Mouse (Mus musculus): ENCODE data around the gene Cadm3. TPM values are rescaled to one million over a fixed set of nuclear protein-coding genes. Genes with fewer than 3 reads are reported as not detected.

Gene Cadm3
- total RNA-seq (2021), result 1 to 10 TPM; 8.7 to 8.9 TPM
- long read RNA-seq, experiment 1, partial matches to known transcripts, result 0 of 1 reads
- long read RNA-seq, experiment 1, other reads (novel, unspliced or antisense), result 1 of 1 reads
- long read RNA-seq, experiment 2, result 0 reads

DNA sequence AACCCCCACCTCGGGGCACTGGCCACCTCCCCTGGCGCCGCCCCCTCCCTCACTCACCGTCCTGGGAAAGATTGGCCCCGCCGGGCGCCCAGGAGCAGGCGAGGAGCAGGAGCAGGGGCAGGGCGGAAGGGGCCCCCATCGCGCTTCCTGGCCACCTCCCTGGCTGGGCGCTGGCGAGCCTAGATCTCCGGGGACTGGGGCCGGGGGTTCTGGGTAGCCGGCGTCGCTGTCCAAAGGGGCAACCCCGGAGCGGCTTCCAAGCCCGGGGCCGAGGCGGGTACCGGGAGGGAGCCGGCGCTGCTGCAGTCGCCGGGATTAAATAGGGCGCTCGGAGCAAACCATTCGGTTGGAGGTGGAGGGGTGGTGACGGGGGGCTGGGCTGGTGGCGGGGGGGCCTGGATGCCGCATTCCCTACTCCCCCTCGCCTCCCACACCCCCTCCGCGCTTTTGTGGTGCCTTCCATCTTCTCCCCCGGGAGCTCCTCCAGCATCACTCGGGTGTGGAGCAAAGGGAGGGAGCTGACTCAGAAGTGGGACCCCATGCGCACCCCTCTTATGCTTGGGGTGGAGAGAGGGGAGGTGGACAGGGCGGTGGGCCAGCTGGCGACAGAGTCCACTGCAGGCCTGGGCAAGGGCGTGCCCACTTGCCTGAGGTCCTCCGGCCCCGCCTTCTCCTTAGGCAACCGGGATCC is at the start of gene Cadm3:
TSS of gene Cadm3 (minus strand) at position 340 of the 691 bp plus-strand sequence.
- intact Hi-C loops (cut with DNase I), result no loop called here
- DNase-seq, result peak; percentile 24 to 53

GRCm38 (mm10) chr1:173414631-173415030 is 47.1 kb upstream of the Cadm3 start:
- no peak for DNase-seq
- intact Hi-C loops (cut with DNase I), result no loop called here

DNA sequence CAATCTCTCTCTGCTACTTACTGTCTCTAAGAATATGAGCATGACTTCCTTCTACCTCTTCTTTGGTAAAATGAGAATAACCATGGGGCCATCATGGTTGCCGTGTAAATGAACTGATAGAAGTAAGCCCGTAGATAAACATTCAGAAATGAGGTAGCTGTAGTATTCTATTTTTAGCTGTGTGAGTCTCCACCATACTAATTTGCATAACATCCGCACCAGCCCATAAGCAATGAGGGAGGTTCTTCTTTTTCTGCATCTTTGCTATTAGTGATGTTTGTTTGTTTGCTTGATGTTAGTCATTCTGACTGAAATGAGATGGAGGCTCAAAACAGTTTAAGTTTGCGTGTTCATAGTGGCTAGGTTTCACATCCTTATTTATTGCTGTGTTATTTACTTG is 44.4 kb upstream of the Cadm3 start:
- intact Hi-C loops (cut with DNase I), result no loop called here
- no peak for DNase-seq

DNA sequence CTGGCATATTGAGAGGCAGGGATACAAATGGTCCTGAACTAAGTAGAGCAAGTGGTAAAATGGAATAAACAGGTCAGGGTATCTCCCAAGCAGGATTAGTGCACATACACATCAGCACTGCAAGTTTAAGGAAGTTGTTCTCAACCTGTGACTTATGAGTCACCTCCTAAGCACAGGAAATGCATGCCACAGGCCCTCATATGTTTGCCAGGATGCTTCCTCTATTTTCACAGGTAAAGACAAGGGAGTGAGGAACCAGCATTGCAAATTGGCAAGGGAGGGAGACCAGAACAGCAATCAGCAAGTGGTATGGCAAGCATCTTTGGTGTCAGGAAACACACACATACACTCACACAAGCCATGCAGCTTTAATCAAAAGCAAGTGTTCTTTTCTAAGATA is 41.6 kb upstream of the Cadm3 start:
- intact Hi-C loops (cut with DNase I), result no loop called here

DNA sequence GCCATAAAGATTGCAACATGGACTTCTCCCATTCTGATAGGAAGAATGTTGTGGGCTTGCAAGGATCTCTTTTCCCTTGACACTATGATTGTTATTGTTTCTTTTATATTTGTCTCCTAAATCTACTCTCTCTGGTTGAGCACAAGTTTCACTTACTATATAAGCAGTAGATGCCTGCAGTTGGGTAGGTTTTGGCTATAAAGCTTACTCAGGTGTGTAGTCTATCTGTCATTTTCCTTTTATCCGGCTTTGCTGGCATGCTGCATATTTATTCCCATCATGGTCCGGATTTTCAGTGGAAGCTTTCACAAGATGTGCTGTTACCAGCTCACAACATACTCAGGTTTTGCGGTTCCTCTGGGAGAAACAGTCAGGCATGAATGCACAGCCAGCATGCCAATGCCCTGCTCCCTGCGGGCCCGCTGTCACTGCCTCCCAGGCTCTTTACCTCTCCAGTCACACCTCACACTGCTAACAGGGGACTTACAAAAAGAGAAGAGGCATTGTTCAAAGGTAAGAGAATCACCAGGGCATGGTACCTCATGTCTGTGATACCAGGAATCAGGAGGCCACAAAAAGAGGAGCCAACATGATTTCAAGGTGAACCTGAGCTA is 37.3 kb upstream of the Cadm3 start:
- intact Hi-C loops (cut with DNase I), result no loop called here
- DNase-seq, result no peak

More for the DNA sequence above, 41.6 kb upstream of the Cadm3 start:
- no peak for DNase-seq

- intact Hi-C loops (cut with DNase I), result loop anchor here (2.0 to 10.0 kb wide), 3 partner anchors 60 to 984 kb away; no protein-coding TSS in a partner anchor
- DNase-seq, result peak in 1 of 2 experiments; percentile 25
These were observed 31.0 kb upstream of the Cadm3 start for GRCm38 (mm10) chr1:173398323-173398970.

DNA sequence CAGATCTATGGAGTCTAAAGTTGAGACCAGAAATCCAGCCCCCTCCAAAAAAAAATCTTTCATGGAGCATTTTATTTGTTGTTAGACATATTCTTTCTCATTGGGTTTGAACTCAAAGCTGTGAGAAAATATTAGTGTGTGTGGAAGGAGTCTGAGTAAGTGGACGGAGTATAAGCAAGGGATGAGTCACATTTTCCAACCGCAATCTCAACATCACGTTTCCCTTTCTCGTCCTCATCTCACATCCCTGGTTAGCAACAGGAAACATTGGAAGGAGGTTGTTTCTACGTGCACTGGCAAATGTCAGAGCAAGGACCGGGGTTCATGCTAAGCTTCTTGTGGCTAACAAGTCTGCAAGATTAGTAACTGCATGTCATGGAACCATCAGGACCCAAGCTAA is 24.3 kb upstream of the Cadm3 start:
- intact Hi-C loops (cut with DNase I), result loop anchor here (10.0 kb wide), 1 partner anchor 977 kb away; no protein-coding TSS in a partner anchor
- DNase-seq, result no peak

DNA sequence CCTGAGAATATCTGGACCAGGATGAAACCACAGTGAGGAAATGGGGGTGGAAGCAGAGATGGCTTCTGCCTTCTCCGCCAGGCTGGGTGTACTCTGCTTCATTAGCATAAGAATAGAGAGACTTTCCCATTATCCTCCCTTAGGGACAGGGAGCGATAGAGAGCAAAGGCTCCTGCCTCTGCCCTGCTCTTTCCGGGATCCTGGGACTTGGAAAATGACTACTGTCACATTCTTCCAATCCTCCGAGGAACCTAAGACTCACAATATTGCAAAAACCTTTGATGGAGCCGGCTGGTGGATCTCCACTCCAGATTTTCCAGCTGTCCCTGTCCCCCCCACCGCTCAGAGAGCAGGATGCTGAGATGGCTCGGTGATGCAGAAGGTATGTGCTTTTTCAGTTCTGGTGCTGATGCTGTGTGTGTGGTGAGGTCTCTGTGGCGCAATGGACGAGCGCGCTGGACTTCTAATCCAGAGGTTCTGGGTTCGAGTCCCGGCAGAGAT is 22.5 kb upstream of the Cadm3 start:
- intact Hi-C loops (cut with DNase I), result loop anchor here (10.0 kb wide), 1 partner anchor 975 kb away; no protein-coding TSS in a partner anchor
- DNase-seq, result no peak

DNA sequence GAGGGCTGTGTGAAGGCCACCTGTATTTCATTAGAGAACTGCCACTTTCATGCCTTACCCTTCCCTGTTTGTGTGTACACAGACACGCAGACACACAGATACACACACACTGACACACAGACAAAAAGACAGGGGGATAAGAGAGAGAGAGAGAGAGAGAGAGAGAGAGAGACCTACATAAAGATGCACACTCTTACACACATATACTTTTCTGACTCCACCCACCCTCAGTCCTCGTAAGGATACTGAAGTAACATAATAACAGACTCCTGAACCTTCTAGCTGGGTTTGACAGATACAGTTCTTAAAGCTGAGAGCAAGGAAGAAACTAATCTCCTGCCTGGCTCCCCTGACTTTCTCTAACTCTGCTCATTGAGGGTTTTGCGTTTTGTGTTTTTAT is 21.9 kb upstream of the Cadm3 start:
- intact Hi-C loops (cut with DNase I), result no loop called here
- no peak for DNase-seq

GRCm38 (mm10) chr1:173381436-173381835 is 13.9 kb upstream of the Cadm3 start:
- intact Hi-C loops (cut with DNase I), result no loop called here
- DNase-seq, result no peak

- intact Hi-C loops (cut with DNase I), result no loop called here
- peak; percentile 24 to 41 for DNase-seq
These were observed 10.1 kb upstream of the Cadm3 start for GRCm38 (mm10) chr1:173377380-173378112.

DNA sequence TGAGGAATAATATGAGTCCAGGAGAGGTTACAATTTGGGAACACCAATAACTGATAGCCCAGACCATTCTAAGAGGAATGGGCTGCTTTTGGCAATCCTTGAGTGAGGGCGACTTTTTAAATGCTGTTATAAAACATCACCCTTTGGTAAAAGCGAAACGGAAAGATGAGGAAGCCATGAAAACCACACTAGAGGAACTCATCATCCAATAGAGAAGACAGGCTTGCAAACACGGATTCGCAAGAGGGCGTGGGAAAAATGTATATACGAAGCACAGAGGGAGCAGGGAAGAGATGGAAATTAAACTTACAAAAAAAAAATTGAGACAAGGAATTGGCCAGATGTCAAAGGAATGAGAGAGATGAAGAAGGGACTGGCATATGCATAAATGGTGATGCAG is 6.5 kb upstream of the Cadm3 start:
- DNase-seq, result no peak
- intact Hi-C loops (cut with DNase I), result no loop called here

DNA sequence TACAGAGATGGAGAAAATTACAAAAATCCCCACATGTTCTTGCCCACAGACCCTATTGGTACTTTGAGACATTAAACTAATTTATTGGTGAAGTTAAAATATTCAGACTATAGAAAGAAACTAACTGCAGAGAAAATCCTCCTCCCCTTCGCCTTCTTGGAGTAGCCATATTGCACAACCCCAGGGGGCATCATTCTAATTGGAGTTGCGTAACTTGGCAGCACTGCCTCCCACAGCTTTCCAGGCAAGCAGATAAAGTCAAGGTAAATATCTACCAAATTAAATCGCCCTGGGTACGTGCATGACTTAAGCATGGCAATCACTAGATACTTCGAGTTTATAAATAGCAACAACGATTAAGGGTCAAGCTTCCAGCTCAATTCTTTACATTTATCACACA is 4.1 kb upstream of the Cadm3 start:
- intact Hi-C loops (cut with DNase I), result no loop called here
- no peak for DNase-seq

DNA sequence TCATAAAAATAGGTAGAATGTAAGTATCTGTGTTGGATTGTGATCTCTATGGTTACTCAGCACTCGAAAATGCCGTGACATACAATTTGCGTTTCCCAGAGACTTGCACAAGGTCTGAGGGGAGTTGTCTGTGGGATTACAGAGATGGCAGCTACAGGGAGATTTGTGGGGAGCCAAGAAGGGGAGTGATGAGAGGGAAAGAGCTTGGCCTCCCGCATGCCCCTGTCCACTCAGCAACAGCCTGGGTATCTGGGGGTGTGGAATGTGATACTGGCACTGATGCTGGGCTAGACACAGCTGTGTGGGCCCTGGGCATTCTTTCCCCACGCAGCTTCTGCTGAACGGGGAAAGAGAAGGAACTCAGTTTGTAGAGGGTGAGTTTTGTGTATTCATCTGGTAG is 3.0 kb upstream of the Cadm3 start:
- intact Hi-C loops (cut with DNase I), result no loop called here
- DNase-seq, result no peak

- intact Hi-C loops (cut with DNase I), result no loop called here
- DNase-seq, result no peak
These were observed 2.1 kb upstream of the Cadm3 start for GRCm38 (mm10) chr1:173369611-173370010.

DNA sequence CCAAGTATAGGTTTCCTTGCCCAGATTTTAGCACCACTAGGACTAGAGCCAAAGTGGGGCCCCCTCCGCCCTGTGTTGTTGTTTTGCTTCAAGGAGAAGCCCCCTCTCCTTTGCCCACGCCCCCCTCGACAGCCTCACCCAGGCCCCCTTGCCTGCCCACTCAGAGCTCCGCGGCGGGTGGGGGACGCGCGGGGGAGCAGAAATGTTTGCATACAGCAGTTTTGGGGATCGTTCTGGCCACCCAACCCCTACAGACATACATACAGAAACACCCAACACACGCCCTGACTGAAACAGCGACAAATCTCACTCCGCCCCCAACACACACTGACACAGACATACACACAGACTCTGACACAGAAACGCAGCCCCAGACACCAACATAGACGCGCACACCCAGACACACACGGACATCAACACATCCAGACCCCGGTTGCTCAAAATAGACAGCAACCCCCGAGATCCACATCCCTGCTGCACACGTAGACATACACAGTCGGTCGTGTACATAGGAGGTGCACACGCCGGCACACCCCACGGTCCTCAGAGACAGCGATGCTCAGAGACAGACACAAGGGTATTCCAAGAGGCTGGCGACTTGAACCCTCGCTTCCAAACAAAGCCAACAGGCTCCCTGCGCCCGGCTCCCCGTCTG is 667 bp downstream of the Cadm3 start:
- intact Hi-C loops (cut with DNase I), result no loop called here

DNA sequence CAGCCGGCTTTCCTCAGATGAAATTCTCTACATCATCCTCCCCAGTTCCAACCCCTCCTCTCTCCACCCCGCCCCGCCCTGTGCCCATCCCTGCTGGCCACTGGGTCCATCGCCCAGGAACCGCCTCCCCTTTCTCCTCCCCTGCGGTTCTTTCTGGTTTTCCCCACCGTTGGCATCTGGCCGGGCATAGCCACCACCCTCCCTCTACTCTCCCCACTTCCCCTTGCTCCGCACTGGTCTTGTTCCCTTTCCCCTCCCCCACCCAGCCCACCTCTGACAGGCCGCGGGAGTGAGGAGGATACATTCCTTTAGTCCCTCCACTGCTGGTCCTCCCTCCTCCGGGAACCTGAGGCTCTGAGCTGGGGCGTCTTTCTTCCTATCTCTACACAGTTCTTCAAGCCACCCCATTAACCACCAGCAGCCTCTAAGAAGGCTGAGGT is 1.5 kb downstream of the Cadm3 start:
- intact Hi-C loops (cut with DNase I), result no loop called here
- DNase-seq, result peak in 1 of 2 experiments; percentile 29

More for the DNA sequence above, 667 bp downstream of the Cadm3 start:
- DNase-seq, result no peak

DNA sequence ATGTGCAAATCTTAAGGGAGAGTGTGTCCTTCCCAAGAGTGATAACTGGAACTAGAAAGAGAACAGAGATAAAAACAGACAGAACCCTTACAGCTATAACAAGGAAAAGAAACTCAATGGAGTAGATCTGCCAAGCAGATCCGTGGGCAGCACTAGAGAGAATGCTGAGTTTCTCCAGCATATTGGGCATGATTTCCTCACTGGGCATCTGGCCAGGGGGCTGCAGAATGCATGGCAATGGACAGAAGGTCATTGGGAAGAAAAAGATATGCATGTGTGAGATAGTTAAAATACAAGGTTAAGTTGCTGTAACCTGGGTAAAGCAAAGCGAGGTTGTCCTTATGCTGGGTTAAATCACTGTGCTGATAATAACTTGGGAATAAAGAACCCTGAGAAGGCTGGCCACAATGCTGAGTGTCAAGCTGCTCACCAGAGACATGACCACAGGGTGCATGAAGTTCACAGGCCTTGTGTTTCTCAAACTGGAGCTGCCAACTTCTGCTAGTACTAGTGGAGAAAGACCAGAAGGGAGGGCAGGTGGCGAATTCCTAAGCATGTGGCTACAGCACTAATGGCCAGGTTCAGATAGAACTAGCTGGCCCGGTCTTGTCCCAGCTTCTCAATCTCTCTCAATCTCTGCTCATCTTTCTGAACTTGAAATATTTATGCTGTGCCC is 3.2 kb downstream of the Cadm3 start:
- intact Hi-C loops (cut with DNase I), result no loop called here
- DNase-seq, result no peak

- DNase-seq, result no peak
- intact Hi-C loops (cut with DNase I), result no loop called here
These were observed 4.1 kb downstream of the Cadm3 start for GRCm38 (mm10) chr1:173363436-173363835.

Data from gastrocnemius, postnatal 36 days (tissue).